Mouse (Mus musculus) frontal cortex, postnatal 10 days (tissue): ENCODE data around the gene Rasa4.
"Not testable (repeated sequence)": the region's sequence is repeated elsewhere in the genome, so short reads cannot be mapped to it uniquely, and the experiment has no call there.

Source experiments
- DNase-seq, 2 experiments: peaks; one replicate each; pipeline ENCODE4 v3.0.0; 2022; ENCODE audit warnings: low spot score in 2 of 2, mixed read lengths in 1 of 2

The Rasa4 gene

GRCm38 (mm10) chr5:136083669-136084107, at the start of gene Rasa4:
Rasa4 (plus strand) TSS chr5:136083916.
- DNase-seq, result peak; percentile 93 to 94

GRCm38 (mm10) chr5:136034868-136035267, 48.8 kb upstream of the Rasa4 start:
- no peak for DNase-seq

- DNase-seq, result no peak
These were observed 48.4 kb upstream of the Rasa4 start for GRCm38 (mm10) chr5:136035285-136035684.

GRCm38 (mm10) chr5:136036667-136037066, 47.0 kb upstream of the Rasa4 start:
- no peak for DNase-seq

GRCm38 (mm10) chr5:136038258-136039214, 45.2 kb upstream of the Rasa4 start, which contains the start of gene Upk3b:
Upk3b (plus strand) TSS chr5:136038496.
- no peak for DNase-seq

GRCm38 (mm10) chr5:136040210-136040609, 43.5 kb upstream of the Rasa4 start:
- DNase-seq, result no peak

GRCm38 (mm10) chr5:136041260-136041659, 42.5 kb upstream of the Rasa4 start:
- no peak for DNase-seq

- DNase-seq, result no peak
These were observed 42.0 kb upstream of the Rasa4 start for GRCm38 (mm10) chr5:136041666-136042065.

GRCm38 (mm10) chr5:136044865-136045264, 38.9 kb upstream of the Rasa4 start:
- DNase-seq, result no peak

- no peak for DNase-seq
These were observed 38.3 kb upstream of the Rasa4 start for GRCm38 (mm10) chr5:136045408-136045807.

GRCm38 (mm10) chr5:136045987-136046386, 37.7 kb upstream of the Rasa4 start:
- peak; percentile 35 to 77 for DNase-seq

- not testable (repeated sequence) for DNase-seq
These were observed 35.2 kb upstream of the Rasa4 start for GRCm38 (mm10) chr5:136048541-136048940.

- no peak for DNase-seq
These were observed 33.8 kb upstream of the Rasa4 start for GRCm38 (mm10) chr5:136049926-136050325.

GRCm38 (mm10) chr5:136051231-136052085, 32.3 kb upstream of the Rasa4 start:
- no peak for DNase-seq

GRCm38 (mm10) chr5:136052861-136053655, 30.7 kb upstream of the Rasa4 start:
- no peak for DNase-seq

- no peak for DNase-seq
These were observed 29.2 kb upstream of the Rasa4 start, which contains the start of gene Upk3bl for GRCm38 (mm10) chr5:136054301-136055077. Upk3bl (plus strand) TSS chr5:136054492.

- DNase-seq, result no peak
These were observed 27.7 kb upstream of the Rasa4 start for GRCm38 (mm10) chr5:136056062-136056461.

- DNase-seq, result no peak
These were observed 26.6 kb upstream of the Rasa4 start for GRCm38 (mm10) chr5:136057085-136057484.

- DNase-seq, result peak in 1 of 2 experiments; percentile 75
These were observed 22.1 kb upstream of the Rasa4 start for GRCm38 (mm10) chr5:136061567-136061966.

GRCm38 (mm10) chr5:136063920-136064319, 19.8 kb upstream of the Rasa4 start:
- DNase-seq, result no peak
